Mouse (Mus musculus): ENCODE results near the gene Lpp. TPM values are rescaled to one million over a fixed set of nuclear protein-coding genes. Genes with fewer than 3 reads are reported as not detected.

Lpp gene
- polyA plus RNA-seq, 1 experiment from 2014 or later: 10.9 TPM

- H3K4me1 ChIP-seq (ENCODE audit: control insufficient read depth, insufficient read depth, low read depth, low read length): no peaks in the 10 kb centered on the region
- H3K9ac ChIP-seq (ENCODE audit: low read depth, low read length): no peak overlapping the region
- no peaks in the 10 kb centered on the region for H3K27me3 ChIP-seq (replicated peaks; ENCODE audit: control insufficient read depth, insufficient read depth, low read length)
- no peaks in the 10 kb centered on the region for H3K36me3 ChIP-seq (ENCODE audit: control insufficient read depth, insufficient read depth, low read length)
- H3K9me3 ChIP-seq (ENCODE audit: control insufficient read depth, low read length): no peaks in the 10 kb centered on the region
- no peak overlapping the region for H3K4me3 ChIP-seq (ENCODE audit: low read length)
- H3K4me2 ChIP-seq (ENCODE audit: low read length): no peak overlapping the region
- ATAC-seq: no peak
- H3K27ac ChIP-seq (ENCODE audit: low read depth, low read length): no peak overlapping the region
- WGBS: 86% methylated on average over 2 of the region's 2 CpGs
Observed at GRCm38 (mm10) chr16:24794665-24795064, 401.4 kb downstream of the Lpp start.

- 76% methylated on average over 4 of the region's 4 CpGs for WGBS
- ATAC-seq: no peak
- no peak overlapping the region for H3K27ac ChIP-seq (ENCODE audit: low read depth, low read length)
- H3K9me3 ChIP-seq (ENCODE audit: control insufficient read depth, low read length): no peaks in the 10 kb centered on the region
- no peaks in the 10 kb centered on the region for H3K36me3 ChIP-seq (ENCODE audit: control insufficient read depth, insufficient read depth, low read length)
- no peak overlapping the region for H3K9ac ChIP-seq (ENCODE audit: low read depth, low read length)
- no peak overlapping the region for H3K4me2 ChIP-seq (ENCODE audit: low read length)
- H3K4me1 ChIP-seq (ENCODE audit: control insufficient read depth, insufficient read depth, low read depth, low read length): no peaks in the 10 kb centered on the region
- H3K27me3 ChIP-seq (replicated peaks; ENCODE audit: control insufficient read depth, insufficient read depth, low read length): no peaks in the 10 kb centered on the region
- H3K4me3 ChIP-seq (ENCODE audit: low read length): no peak overlapping the region
Observed at GRCm38 (mm10) chr16:24801355-24801754, 408.0 kb downstream of the Lpp start.

- no peaks in the 10 kb centered on the region for H3K4me1 ChIP-seq (ENCODE audit: control insufficient read depth, insufficient read depth, low read depth, low read length)
- no peak overlapping the region for H3K4me3 ChIP-seq (ENCODE audit: low read length)
- H3K27me3 ChIP-seq (replicated peaks; ENCODE audit: control insufficient read depth, insufficient read depth, low read length): no peaks in the 10 kb centered on the region
- no peak overlapping the region for H3K27ac ChIP-seq (ENCODE audit: low read depth, low read length)
- H3K9ac ChIP-seq (ENCODE audit: low read depth, low read length): no peak overlapping the region
- H3K36me3 ChIP-seq (ENCODE audit: control insufficient read depth, insufficient read depth, low read length): no peaks in the 10 kb centered on the region
- no peaks in the 10 kb centered on the region for H3K9me3 ChIP-seq (ENCODE audit: control insufficient read depth, low read length)
- whole genome bisulfite sequencing: 19% methylated on average over 1 of the region's 1 CpGs
- no peak overlapping the region for H3K4me2 ChIP-seq (ENCODE audit: low read length)
- ATAC-seq: no peak
Observed at GRCm38 (mm10) chr16:24801780-24802179, 408.5 kb downstream of the Lpp start.

- 88% methylated on average over 1 of the region's 1 CpGs for WGBS
Observed at GRCm38 (mm10) chr16:24806093-24806492, 412.8 kb downstream of the Lpp start.

GRCm38 (mm10) chr16:24807565-24807964 is 414.3 kb downstream of the Lpp start:
- Histone ChIP-seq H3K27me3 (replicated peaks; ENCODE audit: control insufficient read depth, insufficient read depth, low read length) (no peaks in the 10 kb centered on the region), H3K9ac (ENCODE audit: low read depth, low read length) (no peak overlapping the region), H3K4me1 (ENCODE audit: control insufficient read depth, insufficient read depth, low read depth, low read length) (no peaks in the 10 kb centered on the region), H3K4me2 (ENCODE audit: low read length) (no peak overlapping the region), H3K27ac (ENCODE audit: low read depth, low read length) (no peak overlapping the region), H3K36me3 (ENCODE audit: control insufficient read depth, insufficient read depth, low read length) (no peaks in the 10 kb centered on the region), H3K4me3 (ENCODE audit: low read length) (no peak overlapping the region), H3K9me3 (ENCODE audit: control insufficient read depth, low read length) (no peaks in the 10 kb centered on the region)
- ATAC-seq: no peak
- WGBS: 31% methylated on average over 4 of the region's 4 CpGs

More at GRCm38 (mm10) chr16:24806093-24806492, 412.8 kb downstream of the Lpp start:
- Histone ChIP-seq H3K9me3 (ENCODE audit: control insufficient read depth, low read length) (no peaks in the 10 kb centered on the region), H3K27ac (ENCODE audit: low read depth, low read length) (no peak overlapping the region), H3K27me3 (replicated peaks; ENCODE audit: control insufficient read depth, insufficient read depth, low read length) (no peaks in the 10 kb centered on the region), H3K4me2 (ENCODE audit: low read length) (no peak overlapping the region), H3K9ac (ENCODE audit: low read depth, low read length) (no peak overlapping the region), H3K36me3 (ENCODE audit: control insufficient read depth, insufficient read depth, low read length) (no peaks in the 10 kb centered on the region), H3K4me3 (ENCODE audit: low read length) (no peak overlapping the region), H3K4me1 (ENCODE audit: control insufficient read depth, insufficient read depth, low read depth, low read length) (no peaks in the 10 kb centered on the region)
- ATAC-seq: no peak

- Histone ChIP-seq H3K27ac (ENCODE audit: low read depth, low read length) (no peak overlapping the region), H3K36me3 (ENCODE audit: control insufficient read depth, insufficient read depth, low read length) (no peaks in the 10 kb centered on the region), H3K4me3 (ENCODE audit: low read length) (no peak overlapping the region), H3K27me3 (replicated peaks; ENCODE audit: control insufficient read depth, insufficient read depth, low read length) (no peaks in the 10 kb centered on the region), H3K4me1 (ENCODE audit: control insufficient read depth, insufficient read depth, low read depth, low read length) (no peaks in the 10 kb centered on the region), H3K9ac (ENCODE audit: low read depth, low read length) (no peak overlapping the region), H3K4me2 (ENCODE audit: low read length) (no peak overlapping the region), H3K9me3 (ENCODE audit: control insufficient read depth, low read length) (no peaks in the 10 kb centered on the region)
- 90% methylated on average over 6 of the region's 6 CpGs for WGBS
- no peak for ATAC-seq
Observed at GRCm38 (mm10) chr16:24809811-24810210, 416.5 kb downstream of the Lpp start.

GRCm38 (mm10) chr16:24816621-24817020 is 423.3 kb downstream of the Lpp start:
- no peak overlapping the region for H3K9ac ChIP-seq (ENCODE audit: low read depth, low read length)
- no peaks in the 10 kb centered on the region for H3K27me3 ChIP-seq (replicated peaks; ENCODE audit: control insufficient read depth, insufficient read depth, low read length)
- 83% methylated on average over 3 of the region's 3 CpGs for WGBS

GRCm38 (mm10) chr16:24817381-24817780 is 424.1 kb downstream of the Lpp start:
- 98% methylated on average over 3 of the region's 3 CpGs for WGBS
- Histone ChIP-seq H3K27me3 (replicated peaks; ENCODE audit: control insufficient read depth, insufficient read depth, low read length) (no peaks in the 10 kb centered on the region), H3K27ac (ENCODE audit: low read depth, low read length) (no peak overlapping the region), H3K9me3 (ENCODE audit: control insufficient read depth, low read length) (no peaks in the 10 kb centered on the region), H3K36me3 (ENCODE audit: control insufficient read depth, insufficient read depth, low read length) (no peaks in the 10 kb centered on the region), H3K4me2 (ENCODE audit: low read length) (no peak overlapping the region), H3K4me1 (ENCODE audit: control insufficient read depth, insufficient read depth, low read depth, low read length) (no peaks in the 10 kb centered on the region), H3K9ac (ENCODE audit: low read depth, low read length) (no peak overlapping the region), H3K4me3 (ENCODE audit: low read length) (no peak overlapping the region)
- ATAC-seq: no peak

More at GRCm38 (mm10) chr16:24816621-24817020, 423.3 kb downstream of the Lpp start:
- Histone ChIP-seq H3K9me3 (ENCODE audit: control insufficient read depth, low read length) (no peaks in the 10 kb centered on the region), H3K4me2 (ENCODE audit: low read length) (no peak overlapping the region), H3K27ac (ENCODE audit: low read depth, low read length) (no peak overlapping the region), H3K4me3 (ENCODE audit: low read length) (no peak overlapping the region), H3K36me3 (ENCODE audit: control insufficient read depth, insufficient read depth, low read length) (no peaks in the 10 kb centered on the region), H3K4me1 (ENCODE audit: control insufficient read depth, insufficient read depth, low read depth, low read length) (no peaks in the 10 kb centered on the region)
- no peak for ATAC-seq

- no peaks in the 10 kb centered on the region for H3K4me1 ChIP-seq (ENCODE audit: control insufficient read depth, insufficient read depth, low read depth, low read length)
- H3K4me3 ChIP-seq (ENCODE audit: low read length): no peak overlapping the region
- ATAC-seq: peak; percentile 65
- H3K9me3 ChIP-seq (ENCODE audit: control insufficient read depth, low read length): no peaks in the 10 kb centered on the region
- WGBS: 49% methylated on average over 4 of the region's 4 CpGs
- H3K27ac ChIP-seq (ENCODE audit: low read depth, low read length): no peak overlapping the region
- H3K9ac ChIP-seq (ENCODE audit: low read depth, low read length): no peak overlapping the region
- H3K4me2 ChIP-seq (ENCODE audit: low read length): no peak overlapping the region
- no peaks in the 10 kb centered on the region for H3K27me3 ChIP-seq (replicated peaks; ENCODE audit: control insufficient read depth, insufficient read depth, low read length)
- H3K36me3 ChIP-seq (ENCODE audit: control insufficient read depth, insufficient read depth, low read length): no peaks in the 10 kb centered on the region
Observed at GRCm38 (mm10) chr16:24819127-24819526, 425.8 kb downstream of the Lpp start.
